Mouse (Mus musculus) hindbrain, embryonic 15.5 days (tissue): ENCODE data around the gene Inpp5a. TPM values are rescaled to one million over a fixed set of nuclear protein-coding genes. Genes with fewer than 3 reads are reported as not detected.

Source experiments
- ATAC-seq: fragments of 200-750 bp; cut with Nextera tagmentation; 2 replicates; pipeline ENCODE4 v1.8.0; 2017; ENCODE audit warnings: low read depth, moderate number of reproducible peaks, moderate TSS enrichment; ENCODE audit not compliant: low FRiP score
- H3K27ac ChIP-seq: fragments of 300-500 bp; sonication (generic); replicated peaks from 2 replicates; pipeline ENCODE4 v1.5.1; 2015; ENCODE audit warnings: mild to moderate bottlenecking, inconsistent platforms
- H3K27me3 ChIP-seq: fragments of 300-500 bp; sonication (generic); 2 replicates; pipeline ENCODE4 v1.6.1; 2015; ENCODE audit warnings: control low read depth, inconsistent platforms
- H3K36me3 ChIP-seq: fragments of 300-500 bp; sonication (generic); 2 replicates; pipeline ENCODE4 v1.6.1; 2015; ENCODE audit warnings: control low read depth, inconsistent platforms
- H3K4me1 ChIP-seq: fragments of 300-500 bp; sonication (generic); replicated peaks from 2 replicates; pipeline ENCODE4 v1.6.1; 2015; ENCODE audit warnings: control low read depth, inconsistent platforms
- H3K4me2 ChIP-seq: fragments of 300-500 bp; sonication (generic); 2 replicates; pipeline ENCODE4 v1.6.1; 2015; ENCODE audit warnings: moderate library complexity, mild to moderate bottlenecking, inconsistent platforms
- H3K4me3 ChIP-seq: fragments of 300-500 bp; sonication (generic); 2 replicates; pipeline ENCODE4 v1.5.1; 2015; ENCODE audit warnings: mild to moderate bottlenecking, inconsistent platforms
- H3K9ac ChIP-seq: fragments of 300-500 bp; sonication (generic); 2 replicates; pipeline ENCODE4 v1.6.1; 2015; ENCODE audit warnings: inconsistent platforms
- H3K9me3 ChIP-seq: fragments of 300-500 bp; sonication (generic); 2 replicates; pipeline ENCODE4 v1.6.1; 2016; ENCODE audit warnings: control low read depth, inconsistent platforms
- WGBS: fragments of 180-500 bp; shearing (Covaris S2); methylation state at CpG from one replicate; pipeline ENCODE4 v1.1.7; 2015; 5-methylcytosine and 5-hydroxymethylcytosine counted together
- polyA plus RNA-seq: library from polyadenylated mRNA; unstranded; fragments of >200 nt; fragmentation: Nextera tagmentation; extraction: Ambion mirVana; gene quantifications from 2 replicates; pipeline ENCODE4 v1.2.1, GENCODE M21; 2015

Inpp5a gene
- 21.1 and 24.6 TPM in 2 replicates for polyA plus RNA-seq

DNA sequence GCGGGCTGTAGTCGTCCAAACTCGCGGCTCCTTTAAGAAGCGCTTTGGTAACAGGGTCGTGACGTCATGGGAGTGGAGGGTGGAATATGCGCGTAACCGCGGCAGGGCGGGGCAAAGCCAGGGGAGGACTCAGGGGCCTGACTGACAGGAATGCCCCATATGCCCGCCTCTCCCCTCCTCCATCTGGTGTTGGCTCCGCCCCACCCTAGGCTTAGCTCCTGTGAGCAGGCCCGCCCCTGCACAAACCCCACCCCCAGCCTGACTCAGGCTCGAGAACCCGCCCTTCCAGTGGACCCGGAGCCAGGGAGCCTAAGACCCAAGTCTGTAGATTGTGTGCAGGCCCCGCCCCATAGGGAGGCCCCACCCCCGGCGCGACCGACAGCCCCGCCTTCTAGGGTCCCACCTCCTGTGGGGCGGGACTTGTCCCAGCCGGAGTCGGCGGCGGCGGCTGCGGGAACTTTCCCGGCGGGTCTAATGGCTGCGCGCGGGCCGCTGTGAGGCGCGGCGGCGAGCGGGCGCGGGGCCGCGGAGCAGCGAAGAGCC, at the start of gene Inpp5a:
Gene Inpp5a (plus strand): TSS at position 440 of the 543 bp plus-strand sequence.
- H3K9ac ChIP-seq: peak within 1 kb of the TSS; percentile 75
- ATAC-seq: peak; percentile 98
- H3K4me2 ChIP-seq: peak within 1 kb of the TSS; percentile 68
- no peaks in the 10 kb centered on the region for H3K36me3 ChIP-seq
- 1% methylated on average over 31 of the region's 47 CpGs for WGBS
- H3K9me3 ChIP-seq: no peaks in the 10 kb centered on the region
- no peaks in the 10 kb centered on the region for H3K27me3 ChIP-seq
- peaks cover 47% of the 10 kb centered on the region for H3K4me1 ChIP-seq
- H3K27ac ChIP-seq: peak within 1 kb of the TSS; percentile 84
- peak within 1 kb of the TSS; percentile 63 for H3K4me3 ChIP-seq

DNA sequence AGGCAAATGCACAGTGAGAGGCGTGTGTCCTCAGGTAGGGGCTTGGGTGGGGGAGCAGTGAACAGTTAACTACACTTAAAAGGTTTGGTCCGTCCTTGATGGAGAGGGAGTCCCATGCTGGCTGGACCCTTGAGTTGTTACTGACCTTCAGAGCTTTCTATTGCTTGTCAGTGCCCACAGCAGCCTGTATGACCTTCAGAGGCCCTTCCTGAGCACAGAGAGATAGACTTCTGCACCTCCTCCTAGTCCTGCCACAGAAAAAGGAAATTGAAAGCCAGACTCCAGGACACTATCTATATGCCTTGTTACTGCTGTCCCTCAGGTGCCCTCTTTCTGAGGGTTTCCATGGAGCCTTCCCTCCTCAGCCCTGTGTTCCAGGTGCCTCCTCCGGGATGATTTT, 49.7 kb upstream of the Inpp5a start:
- no peaks in the 10 kb centered on the region for H3K36me3 ChIP-seq
- no peak for ATAC-seq
- no peaks in the 10 kb centered on the region for H3K27me3 ChIP-seq
- H3K9me3 ChIP-seq: no peaks in the 10 kb centered on the region
- 81% methylated on average over 3 of the region's 3 CpGs for WGBS
- no peaks in the 10 kb centered on the region for H3K4me1 ChIP-seq
- no peak overlapping the region for H3K9ac ChIP-seq
- H3K4me3 ChIP-seq: no peak overlapping the region
- H3K27ac ChIP-seq: no peak overlapping the region
- no peak overlapping the region for H3K4me2 ChIP-seq

DNA sequence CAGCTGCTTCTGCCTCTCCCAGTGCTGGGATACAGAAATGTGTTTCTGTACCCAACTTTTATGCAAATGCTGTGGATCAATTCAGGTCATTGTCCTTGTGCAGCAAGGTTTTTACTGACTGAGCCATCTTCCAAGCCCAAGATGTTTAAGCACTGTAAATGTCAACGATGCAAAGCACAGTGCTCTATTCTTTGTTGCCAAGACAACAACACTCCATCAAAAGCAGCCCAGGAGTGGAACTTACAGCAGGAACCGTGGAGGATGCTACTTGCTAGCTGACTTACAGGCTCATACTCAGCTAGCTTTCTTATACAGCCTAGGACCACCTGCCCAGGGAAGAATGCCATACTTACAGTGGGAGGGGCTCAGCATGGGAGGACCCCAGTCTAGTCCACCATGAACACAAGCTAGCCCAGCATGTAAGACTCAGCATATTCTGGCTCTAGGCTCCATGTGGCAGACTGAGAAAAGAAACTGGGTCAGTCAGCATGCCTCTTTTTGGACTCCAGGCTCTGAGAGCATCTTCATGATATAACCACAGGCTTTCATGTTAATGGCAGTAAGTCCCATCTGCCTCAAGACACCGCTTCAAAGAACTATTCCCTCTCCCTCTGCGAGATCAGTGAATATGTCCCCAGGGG, 47.8 kb upstream of the Inpp5a start:
- no peak; the same call in 1 of the 2 replicates for ATAC-seq

DNA sequence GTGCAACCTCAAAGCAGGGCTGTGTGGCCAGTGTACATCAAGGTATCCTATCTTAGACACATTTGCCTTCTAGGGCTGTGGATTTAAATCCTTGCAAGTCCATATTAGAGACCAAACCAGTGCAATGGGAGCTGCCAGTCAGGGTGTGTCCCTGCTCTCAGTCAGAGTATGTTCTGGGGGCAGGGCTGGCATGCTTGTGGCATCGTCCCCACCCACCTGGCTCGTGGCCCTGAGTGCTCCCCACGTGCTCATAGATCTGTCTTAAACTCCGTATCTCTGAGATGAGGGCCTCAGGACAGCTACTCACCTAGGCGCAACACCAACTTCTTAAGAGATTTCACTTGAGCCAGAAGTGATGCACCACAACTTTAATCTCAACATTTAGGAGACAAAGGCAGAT, 46.1 kb upstream of the Inpp5a start:
- no peak overlapping the region for H3K4me2 ChIP-seq
- H3K9ac ChIP-seq: no peak overlapping the region
- H3K4me3 ChIP-seq: no peak overlapping the region
- no peak for ATAC-seq
- no peaks in the 10 kb centered on the region for H3K36me3 ChIP-seq
- H3K27me3 ChIP-seq: no peaks in the 10 kb centered on the region
- H3K27ac ChIP-seq: no peak overlapping the region
- 88% methylated on average over 5 of the region's 5 CpGs for WGBS
- H3K9me3 ChIP-seq: no peaks in the 10 kb centered on the region
- 0 out of 2 replicates have a peak, but pooled peaks cover 6% of the 10 kb centered on the region for H3K4me1 ChIP-seq

More for the DNA sequence above, 47.8 kb upstream of the Inpp5a start:
- Histone ChIP-seq H3K27ac (no peak overlapping the region), H3K36me3 (no peaks in the 10 kb centered on the region), H3K9me3 (no peaks in the 10 kb centered on the region), H3K9ac (no peak overlapping the region), H3K27me3 (no peaks in the 10 kb centered on the region), H3K4me2 (no peak overlapping the region), H3K4me1 (no peaks in the 10 kb centered on the region), H3K4me3 (no peak overlapping the region)
- 42% methylated on average over 4 of the region's 4 CpGs for WGBS

DNA sequence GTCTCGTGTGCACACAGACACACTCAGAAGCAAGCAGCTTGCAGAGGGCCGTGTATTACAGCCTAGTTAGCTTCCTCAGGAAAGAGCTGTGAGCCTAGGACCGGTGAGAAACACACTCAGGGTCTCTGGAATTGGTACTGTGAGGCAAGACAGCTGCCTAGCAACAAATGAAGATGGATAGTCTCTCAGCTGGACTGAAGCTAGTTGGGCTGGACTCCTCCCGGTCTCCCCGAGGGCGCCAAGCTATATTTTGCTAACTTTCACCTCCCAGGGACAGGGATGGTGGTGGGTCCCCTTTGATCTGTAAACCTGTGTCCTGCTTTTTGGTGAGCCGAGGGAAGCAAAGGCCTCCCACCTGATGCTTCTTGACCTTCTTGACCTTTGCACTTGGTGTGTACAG, 41.9 kb upstream of the Inpp5a start:
- Histone ChIP-seq H3K4me1 (0 out of 2 replicates have a peak, but pooled peaks cover 6% of the 10 kb centered on the region), H3K36me3 (no peaks in the 10 kb centered on the region), H3K4me3 (no peak overlapping the region), H3K9ac (no peak overlapping the region), H3K27ac (no peak overlapping the region; the same call in 1 of the 2 replicates), H3K27me3 (no peaks in the 10 kb centered on the region), H3K9me3 (no peaks in the 10 kb centered on the region), H3K4me2 (no peak overlapping the region)
- ATAC-seq: no peak
- 43% methylated on average over 7 of the region's 7 CpGs for WGBS

DNA sequence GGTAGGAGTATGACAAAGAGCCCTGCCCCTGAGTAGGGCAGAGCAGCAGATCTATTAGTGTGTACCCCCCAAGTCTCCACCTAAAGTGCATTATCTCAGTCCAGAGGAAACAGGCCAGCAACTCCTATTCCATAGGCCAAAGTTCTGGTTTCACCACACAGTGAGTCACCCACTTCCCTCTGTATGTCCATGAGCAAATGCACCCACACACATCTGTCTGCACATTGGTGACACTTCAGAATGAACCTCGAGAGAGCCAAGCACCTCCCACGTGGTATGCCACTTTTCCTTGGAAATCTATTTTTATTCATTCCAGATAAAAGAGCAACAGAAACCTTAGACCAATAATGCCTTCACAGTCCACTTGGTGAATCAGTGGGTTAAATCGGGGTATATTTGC, 38.3 kb upstream of the Inpp5a start:
- no peaks in the 10 kb centered on the region for H3K9me3 ChIP-seq
- H3K27me3 ChIP-seq: no peaks in the 10 kb centered on the region
- H3K4me2 ChIP-seq: no peak overlapping the region
- no peak overlapping the region for H3K9ac ChIP-seq
- 86% methylated on average over 3 of the region's 3 CpGs for WGBS
- no peak overlapping the region for H3K27ac ChIP-seq
- ATAC-seq: no peak
- no peaks in the 10 kb centered on the region for H3K36me3 ChIP-seq
- no peak overlapping the region for H3K4me3 ChIP-seq
- H3K4me1 ChIP-seq: 0 out of 2 replicates have a peak, but pooled peaks cover 6% of the 10 kb centered on the region

DNA sequence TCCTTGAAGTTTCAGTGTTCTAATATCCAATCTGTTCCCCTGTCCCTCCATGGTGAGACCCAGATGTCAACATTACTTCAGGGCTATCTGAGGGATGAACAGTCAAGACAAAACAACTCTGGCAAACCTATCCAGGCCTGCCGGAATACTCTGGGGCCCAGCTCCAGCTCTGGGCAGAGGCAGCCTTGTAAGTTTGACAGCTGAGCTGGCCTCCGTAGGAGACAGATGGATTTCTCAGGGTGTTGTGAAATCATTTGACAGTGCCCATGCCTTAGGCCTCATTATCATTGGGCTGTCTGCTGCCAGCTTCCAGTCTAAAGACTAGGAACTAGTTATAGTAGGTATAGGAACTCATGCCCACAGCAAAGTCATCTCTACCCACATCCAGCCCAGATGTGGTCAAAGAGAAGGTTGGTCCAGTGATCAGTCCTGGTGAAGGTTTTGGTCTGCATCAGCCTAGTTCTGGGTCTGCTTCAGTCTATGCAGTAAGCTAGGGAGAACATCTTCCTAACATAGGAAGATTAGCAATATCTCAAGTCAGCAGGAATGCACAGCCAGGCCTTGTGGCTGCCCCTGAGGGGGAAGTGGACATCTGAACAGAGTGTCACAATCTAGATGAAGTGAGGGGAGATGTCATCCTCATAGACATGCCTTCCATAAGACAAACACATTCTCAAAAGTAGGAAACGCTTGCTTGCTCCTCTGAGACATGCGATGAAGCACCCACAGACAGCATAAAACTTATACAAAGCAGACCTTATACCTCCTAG, 34.4 kb upstream of the Inpp5a start:
- Histone ChIP-seq H3K9me3 (no peaks in the 10 kb centered on the region), H3K36me3 (no peaks in the 10 kb centered on the region), H3K4me1 (no peaks in the 10 kb centered on the region), H3K4me3 (no peak overlapping the region), H3K27me3 (no peaks in the 10 kb centered on the region), H3K4me2 (no peak overlapping the region), H3K9ac (no peak overlapping the region), H3K27ac (no peak overlapping the region)
- 92% methylated on average over 4 of the region's 4 CpGs for WGBS
- no peak for ATAC-seq

DNA sequence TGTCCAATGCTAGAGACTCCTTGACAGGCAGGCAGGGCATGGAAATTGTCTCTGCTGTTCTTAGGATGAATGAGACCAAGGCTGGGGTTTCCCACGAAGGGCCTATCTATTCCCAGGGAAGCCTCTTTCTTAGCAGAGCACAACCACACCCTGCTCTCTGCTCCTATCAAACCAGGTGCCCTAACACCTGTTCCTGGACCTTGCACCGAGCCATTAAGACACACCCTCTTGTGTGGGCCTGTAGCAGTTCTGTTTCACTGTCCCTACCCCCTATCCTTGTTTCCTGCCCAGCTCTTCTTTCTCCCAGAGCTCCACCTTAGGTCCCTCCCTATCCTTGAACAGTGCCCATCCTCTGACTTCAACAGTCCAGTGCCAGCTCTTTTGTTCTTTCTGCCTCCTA, 31.9 kb upstream of the Inpp5a start:
- Histone ChIP-seq H3K4me1 (0 out of 2 replicates have a peak, but pooled peaks cover under 1% of the 10 kb centered on the region), H3K27ac (no peak overlapping the region), H3K4me3 (no peak overlapping the region), H3K9me3 (no peaks in the 10 kb centered on the region), H3K4me2 (no peak overlapping the region), H3K9ac (no peak overlapping the region), H3K27me3 (no peaks in the 10 kb centered on the region), H3K36me3 (no peaks in the 10 kb centered on the region)
- ATAC-seq: no peak
- WGBS: 76% methylated on average over 2 of the region's 2 CpGs

DNA sequence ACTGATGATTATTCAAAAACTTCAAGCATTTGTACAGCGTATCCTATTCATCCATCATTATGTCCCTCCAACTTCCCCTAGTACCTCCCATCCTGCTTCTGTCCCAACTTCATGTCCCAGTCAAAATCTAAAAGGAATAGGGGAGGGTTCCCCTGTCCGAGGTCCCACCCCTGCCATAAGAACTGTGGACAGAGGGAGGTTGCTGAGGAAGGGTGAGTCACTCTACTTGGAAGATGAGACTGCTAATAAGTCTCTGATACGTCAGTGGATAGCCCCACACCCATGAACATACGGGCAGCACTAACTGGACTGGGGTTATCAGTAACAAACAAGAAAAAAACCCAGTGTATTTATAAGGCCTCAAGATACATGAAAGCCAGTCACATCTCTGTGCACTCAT, 29.0 kb upstream of the Inpp5a start:
- no peaks in the 10 kb centered on the region for H3K27me3 ChIP-seq
- no peak overlapping the region for H3K4me3 ChIP-seq
- no peak for ATAC-seq
- H3K36me3 ChIP-seq: no peaks in the 10 kb centered on the region
- H3K9ac ChIP-seq: no peak overlapping the region
- no peaks in the 10 kb centered on the region for H3K9me3 ChIP-seq
- 89% methylated on average over 4 of the region's 4 CpGs for WGBS
- H3K4me1 ChIP-seq: peaks cover 28% of the 10 kb centered on the region
- no peak overlapping the region for H3K27ac ChIP-seq
- no peak overlapping the region for H3K4me2 ChIP-seq

DNA sequence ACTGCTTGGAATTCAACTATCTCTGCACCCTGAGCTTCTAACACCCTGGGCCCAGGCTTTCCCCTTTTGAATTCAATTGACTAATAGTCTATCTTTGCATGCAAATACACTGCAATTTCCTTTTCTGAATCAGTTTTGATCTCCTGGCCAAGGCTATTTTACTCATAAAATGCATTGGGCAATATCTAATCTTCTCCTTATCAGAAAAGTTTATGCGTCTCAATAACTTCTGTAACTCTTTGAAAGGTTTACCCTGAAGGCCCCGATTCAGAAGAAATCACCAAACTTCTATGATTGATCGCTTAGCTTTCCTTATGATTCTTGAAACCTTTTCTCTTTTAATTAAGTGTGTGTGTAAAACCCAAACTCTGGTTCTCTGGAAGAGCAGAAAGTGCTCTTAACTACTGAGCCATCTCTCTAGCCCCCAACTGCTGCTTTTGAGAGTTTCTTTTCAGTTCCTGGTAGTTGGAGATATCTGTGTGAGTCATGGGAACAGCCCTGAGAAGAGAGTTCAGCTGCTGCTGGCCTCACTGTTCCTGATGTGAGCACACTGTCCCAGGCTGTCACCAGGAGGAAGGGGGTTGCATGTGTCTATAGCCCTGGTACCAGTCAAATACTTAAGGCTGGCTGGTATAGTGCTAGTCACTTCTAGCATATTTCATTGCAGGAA, 27.9 kb upstream of the Inpp5a start:
- ATAC-seq: no peak
- H3K4me2 ChIP-seq: no peak overlapping the region
- H3K27ac ChIP-seq: no peak overlapping the region
- H3K4me3 ChIP-seq: no peak overlapping the region
- no peaks in the 10 kb centered on the region for H3K36me3 ChIP-seq
- H3K27me3 ChIP-seq: no peaks in the 10 kb centered on the region
- WGBS: 93% methylated on average over 3 of the region's 3 CpGs
- H3K4me1 ChIP-seq: peaks cover 28% of the 10 kb centered on the region
- no peaks in the 10 kb centered on the region for H3K9me3 ChIP-seq
- no peak overlapping the region for H3K9ac ChIP-seq

DNA sequence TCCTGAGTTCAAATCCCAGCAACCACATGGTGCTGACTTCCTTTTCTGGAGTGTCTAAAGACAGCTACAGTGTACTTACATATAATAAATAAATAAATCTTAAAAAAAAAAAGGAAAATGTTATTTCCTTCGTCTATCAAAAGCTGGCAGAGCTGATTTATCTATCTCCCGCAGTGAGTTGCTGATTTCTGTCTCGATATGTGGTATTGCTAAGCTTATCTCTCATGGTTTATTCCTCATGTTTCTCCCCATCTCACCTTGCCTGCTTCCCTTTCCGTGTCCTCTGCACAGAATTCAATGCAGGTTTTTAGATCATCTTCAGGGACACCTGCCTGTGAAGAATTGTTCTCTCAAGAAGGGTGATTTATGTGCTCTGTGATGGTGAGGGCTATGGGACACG, 27.1 kb upstream of the Inpp5a start:
- Histone ChIP-seq H3K27ac (no peak overlapping the region), H3K27me3 (no peaks in the 10 kb centered on the region), H3K4me3 (no peak overlapping the region), H3K4me2 (no peak overlapping the region), H3K9ac (no peak overlapping the region), H3K4me1 (peaks cover 28% of the 10 kb centered on the region), H3K36me3 (no peaks in the 10 kb centered on the region), H3K9me3 (no peaks in the 10 kb centered on the region)
- ATAC-seq: no peak
- 89% methylated on average over 5 of the region's 5 CpGs for WGBS

DNA sequence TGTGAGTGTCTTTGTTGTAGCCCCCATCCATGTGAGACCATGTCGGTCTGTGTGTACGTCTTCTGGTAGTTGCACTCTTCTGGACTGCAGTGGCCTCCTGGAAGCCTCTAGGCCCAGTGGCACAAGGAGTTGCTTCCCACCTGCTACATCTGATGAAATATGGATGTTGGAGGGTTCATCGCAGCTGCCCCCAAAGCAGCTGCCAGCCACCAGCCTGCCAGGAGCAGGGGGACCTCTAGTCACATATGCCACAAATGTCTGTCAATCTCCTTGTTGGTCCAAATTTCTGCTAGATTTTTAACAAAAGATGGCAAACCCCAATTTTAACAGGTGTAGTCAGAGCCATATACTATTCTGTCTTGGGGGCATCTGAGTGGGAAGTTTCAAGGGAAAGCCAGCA, 26.4 kb upstream of the Inpp5a start:
- Histone ChIP-seq H3K4me2 (no peak overlapping the region), H3K4me1 (peaks cover 28% of the 10 kb centered on the region), H3K27ac (no peak overlapping the region), H3K4me3 (no peak overlapping the region), H3K9me3 (no peaks in the 10 kb centered on the region), H3K9ac (no peak overlapping the region), H3K36me3 (no peaks in the 10 kb centered on the region), H3K27me3 (no peaks in the 10 kb centered on the region)
- ATAC-seq: no peak
- WGBS: 54% methylated on average over 3 of the region's 3 CpGs
